Mouse (Mus musculus): ENCODE measurements around the gene Polr3c. TPM values are rescaled to one million over a fixed set of nuclear protein-coding genes. Genes with fewer than 3 reads are reported as not detected.
A peak's percentile ranks its signal among the peaks of the same experiment; 100 is the strongest.
"Not testable (repeated sequence)": the region's sequence is repeated elsewhere in the genome, so short reads cannot be mapped to it uniquely, and the experiment has no call there.

The Polr3c gene
- polyA plus RNA-seq, 1 experiment from 2014 or later, result 32.7 TPM

DNA sequence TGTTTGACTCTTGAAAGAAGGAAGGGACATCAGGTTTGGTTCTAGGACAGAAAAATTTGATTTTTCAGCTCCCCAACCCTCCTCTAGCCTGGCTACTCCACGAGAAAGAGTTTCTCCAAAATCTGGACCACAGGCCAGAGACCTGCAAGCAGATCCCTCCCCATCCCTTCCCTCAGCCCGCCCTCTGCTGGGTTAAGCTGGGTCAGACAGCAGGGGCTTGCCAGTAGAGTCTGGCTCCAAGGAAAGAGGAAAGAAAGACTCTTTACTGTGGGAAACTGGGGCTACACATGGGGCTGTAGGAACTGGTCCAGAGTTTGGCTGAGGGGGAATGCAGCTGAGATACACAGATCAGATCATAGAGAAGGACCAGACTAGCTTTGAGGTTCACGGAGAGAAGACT, 34.9 kb downstream of the Polr3c start:
- Histone ChIP-seq H3K27ac (ENCODE audit: low read depth, low read length) (no peak overlapping the region), H3K36me3 (ENCODE audit: control insufficient read depth, insufficient read depth, low read length) (no peaks in the 10 kb centered on the region), H3K4me1 (ENCODE audit: control insufficient read depth, insufficient read depth, low read length) (peaks cover 7% of the 10 kb centered on the region), H3K4me2 (no peak overlapping the region), H3K9ac (ENCODE audit: low read depth, low read length) (no peak overlapping the region), H3K27me3 (ENCODE audit: control insufficient read depth, insufficient read depth, low read length) (peaks cover 3% of the 10 kb centered on the region; the same call in 1 of the 2 replicates), H3K4me3 (ENCODE audit: low read depth, low read length) (no peak overlapping the region), H3K9me3 (replicated peaks; ENCODE audit: control insufficient read depth, low read length) (no peaks in the 10 kb centered on the region)
- no peak for ATAC-seq (replicated peaks; ENCODE audit: insufficient number of reproducible peaks, low FRiP score, low TSS enrichment)
- WGBS (ENCODE audit: insufficient replicate concordance), result 23% methylated on average over 3 of the region's 3 CpGs

DNA sequence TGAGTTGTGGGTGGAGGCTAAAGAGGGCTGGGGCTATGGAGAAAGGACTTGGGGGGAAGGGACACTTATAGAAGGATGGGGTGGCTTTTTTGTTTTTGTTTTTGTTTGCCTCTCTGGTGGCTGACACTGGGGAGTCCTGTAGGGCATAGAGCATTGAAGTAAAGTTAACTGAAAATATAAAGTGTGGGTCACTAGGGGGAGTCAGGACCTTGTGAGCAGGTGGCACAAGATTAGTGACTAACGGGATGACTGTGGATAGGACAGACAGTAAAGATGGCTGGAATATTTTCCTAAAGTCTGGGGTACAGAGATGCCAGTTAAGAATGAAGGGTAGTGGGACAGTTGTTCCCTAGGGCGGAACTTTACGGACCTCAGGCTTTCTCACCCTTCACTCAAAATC, 37.1 kb downstream of the Polr3c start:
- H3K9me3 ChIP-seq (replicated peaks; ENCODE audit: control insufficient read depth, low read length), result no peaks in the 10 kb centered on the region
- no peak for ATAC-seq (replicated peaks; ENCODE audit: insufficient number of reproducible peaks, low FRiP score, low TSS enrichment)
- no peaks in the 10 kb centered on the region for H3K4me1 ChIP-seq (ENCODE audit: control insufficient read depth, insufficient read depth, low read length)
- peaks cover 6% of the 10 kb centered on the region; the same call in 1 of the 2 replicates for H3K27me3 ChIP-seq (ENCODE audit: control insufficient read depth, insufficient read depth, low read length)
- no peaks in the 10 kb centered on the region for H3K36me3 ChIP-seq (ENCODE audit: control insufficient read depth, insufficient read depth, low read length)
- H3K4me3 ChIP-seq (ENCODE audit: low read depth, low read length), result no peak overlapping the region
- H3K4me2 ChIP-seq, result no peak overlapping the region
- H3K9ac ChIP-seq (ENCODE audit: low read depth, low read length), result no peak overlapping the region
- H3K27ac ChIP-seq (ENCODE audit: low read depth, low read length), result no peak overlapping the region
- WGBS (ENCODE audit: insufficient replicate concordance), result 46% methylated on average over 3 of the region's 3 CpGs

GRCm38 (mm10) chr3:96688854-96689253, 38.6 kb downstream of the Polr3c start:
- 75% methylated on average over 11 of the region's 11 CpGs for WGBS (ENCODE audit: insufficient replicate concordance)
- no peak overlapping the region for H3K4me3 ChIP-seq (ENCODE audit: low read depth, low read length)
- H3K27ac ChIP-seq (ENCODE audit: low read depth, low read length), result no peak overlapping the region
- H3K36me3 ChIP-seq (ENCODE audit: control insufficient read depth, insufficient read depth, low read length), result no peaks in the 10 kb centered on the region
- no peak overlapping the region for H3K9ac ChIP-seq (ENCODE audit: low read depth, low read length)
- no peaks in the 10 kb centered on the region for H3K9me3 ChIP-seq (replicated peaks; ENCODE audit: control insufficient read depth, low read length)
- H3K4me2 ChIP-seq, result no peak overlapping the region
- H3K27me3 ChIP-seq (ENCODE audit: control insufficient read depth, insufficient read depth, low read length), result peaks cover 16% of the 10 kb centered on the region
- no peak for ATAC-seq (replicated peaks; ENCODE audit: insufficient number of reproducible peaks, low FRiP score, low TSS enrichment)
- peaks cover 6% of the 10 kb centered on the region; the same call in 1 of the 2 replicates for H3K4me1 ChIP-seq (ENCODE audit: control insufficient read depth, insufficient read depth, low read length)

GRCm38 (mm10) chr3:96686057-96686456, 41.4 kb downstream of the Polr3c start:
- not testable (repeated sequence) for H3K4me1 ChIP-seq (ENCODE audit: control insufficient read depth, insufficient read depth, low read length); H3K36me3 ChIP-seq (ENCODE audit: control insufficient read depth, insufficient read depth, low read length); ATAC-seq (replicated peaks; ENCODE audit: insufficient number of reproducible peaks, low FRiP score, low TSS enrichment); H3K4me2 ChIP-seq; H3K9ac ChIP-seq (ENCODE audit: low read depth, low read length); H3K9me3 ChIP-seq (replicated peaks; ENCODE audit: control insufficient read depth, low read length); H3K4me3 ChIP-seq (ENCODE audit: low read depth, low read length); H3K27ac ChIP-seq (ENCODE audit: low read depth, low read length)
- WGBS (ENCODE audit: insufficient replicate concordance), result 82% methylated on average over 5 of the region's 5 CpGs
- peaks cover 27% of the 10 kb centered on the region for H3K27me3 ChIP-seq (ENCODE audit: control insufficient read depth, insufficient read depth, low read length)

DNA sequence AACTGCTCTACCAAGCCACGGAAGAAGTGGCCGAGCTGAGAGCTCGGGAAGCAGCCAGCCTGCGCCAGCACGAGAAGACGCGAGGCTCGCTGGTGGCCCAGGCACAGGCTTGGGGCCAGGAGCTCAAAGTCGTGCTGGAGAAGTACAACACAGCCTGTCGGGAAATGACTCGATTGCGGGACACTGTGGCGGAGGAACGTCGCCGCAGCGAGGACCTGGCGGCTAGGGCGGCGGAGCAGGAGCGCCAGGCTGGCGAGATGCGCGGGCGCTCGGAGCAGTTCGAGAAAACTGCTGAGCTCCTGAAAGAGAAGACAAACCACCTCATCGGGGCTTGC, 42.6 kb downstream of the Polr3c start:
- Histone ChIP-seq H3K9me3 (replicated peaks; ENCODE audit: control insufficient read depth, low read length) (no peaks in the 10 kb centered on the region), H3K4me3 (ENCODE audit: low read depth, low read length) (peak overlapping the region; percentile 38), H3K4me2 (peak overlapping the region; percentile 74), H3K27me3 (ENCODE audit: control insufficient read depth, insufficient read depth, low read length) (peaks cover 38% of the 10 kb centered on the region), H3K27ac (ENCODE audit: low read depth, low read length) (no peak overlapping the region), H3K4me1 (ENCODE audit: control insufficient read depth, insufficient read depth, low read length) (peaks cover 6% of the 10 kb centered on the region; the same call in 1 of the 2 replicates), H3K36me3 (ENCODE audit: control insufficient read depth, insufficient read depth, low read length) (no peaks in the 10 kb centered on the region), H3K9ac (ENCODE audit: low read depth, low read length) (peak overlapping the region; percentile 54; the same call in 1 of the 2 replicates)
- 10% methylated on average over 28 of the region's 28 CpGs for WGBS (ENCODE audit: insufficient replicate concordance)
- ATAC-seq (replicated peaks; ENCODE audit: insufficient number of reproducible peaks, low FRiP score, low TSS enrichment), result no peak

DNA sequence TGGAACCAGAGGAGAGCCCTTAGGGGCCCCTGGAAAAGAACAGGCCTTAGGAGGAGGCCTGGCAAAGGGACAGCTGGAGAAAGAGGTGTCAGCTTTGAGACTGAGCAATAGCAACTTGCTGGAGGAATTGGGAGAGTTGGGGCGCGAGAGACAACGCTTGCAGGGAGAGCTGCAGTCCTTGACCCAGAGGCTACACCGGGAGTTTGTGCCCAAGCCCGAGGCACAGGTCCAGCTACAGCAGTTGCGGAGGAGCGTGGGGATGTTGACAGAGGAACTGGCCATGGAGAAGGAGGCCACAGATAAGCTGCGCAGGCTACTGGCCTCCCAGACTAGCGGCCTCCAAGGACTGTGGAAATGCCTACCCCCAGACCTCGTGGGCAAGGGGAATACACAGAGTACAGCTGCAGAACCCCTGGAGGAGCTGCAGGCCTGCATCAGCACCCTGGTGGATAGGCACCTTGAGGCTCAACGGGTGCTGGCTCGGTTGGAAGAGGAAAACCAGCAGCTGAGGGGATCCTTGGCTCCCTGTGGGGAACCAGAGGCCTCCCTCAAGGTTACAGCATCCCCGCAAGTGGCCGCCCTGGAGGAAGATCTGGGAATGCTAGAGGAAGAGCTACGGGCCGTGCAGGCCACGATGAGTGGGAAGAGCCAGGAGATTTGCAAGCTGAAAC, 43.1 kb downstream of the Polr3c start:
- Histone ChIP-seq H3K36me3 (ENCODE audit: control insufficient read depth, insufficient read depth, low read length) (no peaks in the 10 kb centered on the region), H3K27ac (ENCODE audit: low read depth, low read length) (no peak overlapping the region), H3K4me1 (ENCODE audit: control insufficient read depth, insufficient read depth, low read length) (peaks cover 8% of the 10 kb centered on the region; the same call in 1 of the 2 replicates), H3K4me3 (ENCODE audit: low read depth, low read length) (peak overlapping the region; percentile 38), H3K9me3 (replicated peaks; ENCODE audit: control insufficient read depth, low read length) (no peaks in the 10 kb centered on the region), H3K9ac (ENCODE audit: low read depth, low read length) (peak overlapping the region; percentile 54; the same call in 1 of the 2 replicates), H3K27me3 (ENCODE audit: control insufficient read depth, insufficient read depth, low read length) (peaks cover 39% of the 10 kb centered on the region), H3K4me2 (peak overlapping the region; percentile 74)
- 37% methylated on average over 17 of the region's 17 CpGs for WGBS (ENCODE audit: insufficient replicate concordance)
- ATAC-seq (replicated peaks; ENCODE audit: insufficient number of reproducible peaks, low FRiP score, low TSS enrichment), result no peak

- Histone ChIP-seq H3K4me2 (no peak overlapping the region), H3K9ac (ENCODE audit: low read depth, low read length) (no peak overlapping the region), H3K4me1 (ENCODE audit: control insufficient read depth, insufficient read depth, low read length) (peaks cover 11% of the 10 kb centered on the region; the same call in 1 of the 2 replicates), H3K27ac (ENCODE audit: low read depth, low read length) (no peak overlapping the region), H3K9me3 (replicated peaks; ENCODE audit: control insufficient read depth, low read length) (no peaks in the 10 kb centered on the region), H3K36me3 (ENCODE audit: control insufficient read depth, insufficient read depth, low read length) (no peaks in the 10 kb centered on the region), H3K27me3 (ENCODE audit: control insufficient read depth, insufficient read depth, low read length) (peaks cover 39% of the 10 kb centered on the region), H3K4me3 (ENCODE audit: low read depth, low read length) (no peak overlapping the region)
- WGBS (ENCODE audit: insufficient replicate concordance), result 77% methylated on average over 3 of the region's 3 CpGs
- ATAC-seq (replicated peaks; ENCODE audit: insufficient number of reproducible peaks, low FRiP score, low TSS enrichment), result no peak
Observed at GRCm38 (mm10) chr3:96683496-96683895, 43.9 kb downstream of the Polr3c start.

GRCm38 (mm10) chr3:96680269-96680956, 47.0 kb downstream of the Polr3c start:
- no peaks in the 10 kb centered on the region for H3K9me3 ChIP-seq (replicated peaks; ENCODE audit: control insufficient read depth, low read length)
- no peak overlapping the region for H3K4me2 ChIP-seq
- no peak overlapping the region for H3K4me3 ChIP-seq (ENCODE audit: low read depth, low read length)
- no peak overlapping the region for H3K27ac ChIP-seq (ENCODE audit: low read depth, low read length)
- ATAC-seq (replicated peaks; ENCODE audit: insufficient number of reproducible peaks, low FRiP score, low TSS enrichment), result no peak
- H3K4me1 ChIP-seq (ENCODE audit: control insufficient read depth, insufficient read depth, low read length), result peaks cover 11% of the 10 kb centered on the region; the same call in 1 of the 2 replicates
- peaks cover 36% of the 10 kb centered on the region for H3K27me3 ChIP-seq (ENCODE audit: control insufficient read depth, insufficient read depth, low read length)
- H3K36me3 ChIP-seq (ENCODE audit: control insufficient read depth, insufficient read depth, low read length), result no peaks in the 10 kb centered on the region
- H3K9ac ChIP-seq (ENCODE audit: low read depth, low read length), result no peak overlapping the region
- WGBS (ENCODE audit: insufficient replicate concordance), result 19% methylated on average over 12 of the region's 12 CpGs

Data from heart, embryonic 11.5 days (tissue).